Mouse (Mus musculus) macrophage (primary cell): ENCODE measurements around the gene Igdcc3. TPM values are rescaled to one million over a fixed set of nuclear protein-coding genes. Genes with fewer than 3 reads are reported as not detected.
"Not testable (repeated sequence)": the region's sequence is repeated elsewhere in the genome, so short reads cannot be mapped to it uniquely, and the experiment has no call there.

Source experiments
- H3K27ac ChIP-seq: fragments of 350-480 bp; formaldehyde crosslinking; 2 replicates; pipeline ENCODE4 v1.9.0; 2021
- H3K36me3 ChIP-seq: fragments of 350-480 bp; formaldehyde crosslinking; 2 replicates; pipeline ENCODE4 v1.9.0; 2021; ENCODE audit errors: inconsistent target
- H3K4me3 ChIP-seq: fragments of 350-480 bp; formaldehyde crosslinking; 2 replicates; pipeline ENCODE4 v1.9.0; 2021; ENCODE audit errors: inconsistent target
- H3K79me2 ChIP-seq: fragments of 350-480 bp; formaldehyde crosslinking; 2 replicates; pipeline ENCODE4 v1.9.0; 2021; ENCODE audit errors: inconsistent target
- WGBS: methylation state at CpG from one replicate; pipeline ENCODE4 v1.1.7; 2026; ENCODE audit warnings: inconsistent platforms; ENCODE audit not compliant: missing documents; 5-methylcytosine and 5-hydroxymethylcytosine counted together
- polyA plus RNA-seq: library from polyadenylated mRNA; stranded (reverse); fragments of 250-400 nt; gene quantifications from 3 replicates; pipeline ENCODE4 v1.2.4, GENCODE M21; 2018; ENCODE audit warnings: inconsistent platforms

Gene Igdcc3
- polyA plus RNA-seq, 1 experiment from 2014 or later, result not detected

DNA sequence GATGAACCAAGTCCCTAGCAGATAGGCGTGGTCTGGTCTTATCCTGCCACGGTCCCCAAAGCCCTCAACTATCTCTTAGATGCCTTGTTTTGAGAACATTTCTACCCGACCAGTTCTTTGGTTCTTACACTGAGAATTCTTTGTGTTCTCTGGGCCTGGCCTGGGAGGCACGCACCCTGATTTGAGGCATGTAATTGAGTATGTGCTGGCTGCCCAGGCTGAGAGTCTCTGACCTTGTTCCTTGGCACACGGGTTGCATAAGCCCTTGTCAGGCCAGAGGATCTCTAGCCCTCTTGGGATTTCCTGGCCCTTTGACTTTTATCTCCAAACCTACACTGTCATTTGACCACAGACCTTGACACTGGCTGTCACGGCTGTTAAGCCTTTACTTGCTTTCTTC, 76.7 kb downstream of the Igdcc3 start:
- Histone ChIP-seq H3K27ac (no peak overlapping the region), H3K36me3 (no peaks in the 10 kb centered on the region), H3K4me3 (no peak overlapping the region), H3K79me2 (no peaks in the 10 kb centered on the region)
- 55% methylated on average over 6 of the region's 6 CpGs for WGBS

DNA sequence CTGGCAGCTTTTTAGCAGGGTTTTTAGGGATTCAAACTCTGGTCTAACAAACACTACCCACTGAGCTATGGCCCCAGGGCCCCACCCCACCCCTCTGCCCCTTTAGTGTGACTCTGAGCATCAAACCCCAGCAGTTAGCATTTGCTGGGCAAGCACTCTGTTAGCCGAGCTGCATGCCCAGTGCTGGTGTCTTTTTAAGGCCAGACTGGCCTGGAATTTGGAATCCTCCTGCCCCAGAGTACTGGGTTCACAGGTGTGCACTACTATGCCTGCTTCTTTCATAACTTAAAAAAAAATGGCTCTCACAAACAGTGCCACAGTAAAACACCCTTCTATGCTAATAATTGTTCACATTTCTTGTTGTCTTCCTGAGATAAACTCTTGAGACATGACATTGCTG, 77.9 kb downstream of the Igdcc3 start:
- WGBS, result 94% methylated on average over 1 of the region's 1 CpGs
- Histone ChIP-seq H3K79me2 (no peaks in the 10 kb centered on the region), H3K27ac (no peak overlapping the region), H3K36me3 (no peaks in the 10 kb centered on the region), H3K4me3 (no peak overlapping the region)

- WGBS, result 54% methylated on average over 2 of the region's 3 CpGs
- not testable (repeated sequence) for H3K36me3 ChIP-seq, H3K79me2 ChIP-seq, H3K27ac ChIP-seq, H3K4me3 ChIP-seq
Measured at GRCm38 (mm10) chr9:65220398-65220797, 79.4 kb downstream of the Igdcc3 start.

- no peak overlapping the region for H3K27ac ChIP-seq
- H3K36me3 ChIP-seq, result no peaks in the 10 kb centered on the region
- H3K4me3 ChIP-seq, result no peak overlapping the region
- 93% methylated on average over 6 of the region's 6 CpGs for WGBS
- no peaks in the 10 kb centered on the region for H3K79me2 ChIP-seq
Measured at GRCm38 (mm10) chr9:65223927-65224326, 82.9 kb downstream of the Igdcc3 start.

- 67% methylated on average over 4 of the region's 4 CpGs for WGBS
- no peaks in the 10 kb centered on the region for H3K36me3 ChIP-seq
- no peak overlapping the region for H3K27ac ChIP-seq
- H3K79me2 ChIP-seq, result no peaks in the 10 kb centered on the region
- no peak overlapping the region for H3K4me3 ChIP-seq
Measured at GRCm38 (mm10) chr9:65225795-65226194, 84.8 kb downstream of the Igdcc3 start.

DNA sequence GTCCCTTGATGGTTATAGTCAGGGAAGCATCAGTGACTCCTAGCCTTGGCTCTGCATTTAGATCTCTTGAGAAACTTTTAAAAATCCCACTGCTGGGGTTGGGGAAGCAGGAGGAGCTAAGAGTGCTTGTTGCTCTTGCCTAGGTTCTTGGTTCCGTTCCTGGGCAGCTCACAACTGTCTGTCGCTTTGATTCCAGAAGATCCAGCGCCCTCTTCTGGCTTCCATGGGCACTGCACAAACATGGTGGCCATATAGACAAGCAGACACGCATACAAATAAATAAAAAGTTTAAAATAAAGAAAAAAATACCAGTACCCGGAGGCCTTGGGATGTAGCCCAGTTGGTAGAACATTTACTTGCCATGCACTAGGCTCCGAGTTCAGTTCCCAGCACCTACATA, 89.3 kb downstream of the Igdcc3 start:
- Histone ChIP-seq H3K27ac (no peak overlapping the region), H3K36me3 (no peaks in the 10 kb centered on the region), H3K79me2 (no peaks in the 10 kb centered on the region), H3K4me3 (no peak overlapping the region)
- 83% methylated on average over 6 of the region's 6 CpGs for WGBS

DNA sequence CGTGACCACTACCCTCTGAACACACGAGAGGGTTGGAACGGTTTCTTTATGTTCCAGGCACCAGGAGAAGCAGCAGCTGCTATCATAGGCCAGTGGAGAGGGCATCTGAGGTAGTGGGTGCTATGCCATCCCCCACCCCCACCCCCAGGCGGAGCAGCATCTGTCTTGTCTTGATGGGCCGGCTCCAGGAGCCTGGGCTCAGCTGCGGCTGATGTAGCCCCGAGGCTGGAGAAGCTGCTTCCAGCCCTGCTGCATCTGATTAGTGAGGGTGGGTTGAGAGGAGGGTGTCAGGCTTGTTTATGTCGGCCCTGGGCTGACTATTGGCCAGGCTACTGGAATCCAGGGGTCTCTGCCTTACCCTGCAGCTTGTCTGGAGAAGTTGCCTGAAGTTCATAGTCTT, 90.3 kb downstream of the Igdcc3 start:
- Histone ChIP-seq H3K27ac (no peak overlapping the region), H3K79me2 (no peaks in the 10 kb centered on the region), H3K4me3 (no peak overlapping the region), H3K36me3 (no peaks in the 10 kb centered on the region)
- WGBS, result 95% methylated on average over 8 of the region's 8 CpGs

DNA sequence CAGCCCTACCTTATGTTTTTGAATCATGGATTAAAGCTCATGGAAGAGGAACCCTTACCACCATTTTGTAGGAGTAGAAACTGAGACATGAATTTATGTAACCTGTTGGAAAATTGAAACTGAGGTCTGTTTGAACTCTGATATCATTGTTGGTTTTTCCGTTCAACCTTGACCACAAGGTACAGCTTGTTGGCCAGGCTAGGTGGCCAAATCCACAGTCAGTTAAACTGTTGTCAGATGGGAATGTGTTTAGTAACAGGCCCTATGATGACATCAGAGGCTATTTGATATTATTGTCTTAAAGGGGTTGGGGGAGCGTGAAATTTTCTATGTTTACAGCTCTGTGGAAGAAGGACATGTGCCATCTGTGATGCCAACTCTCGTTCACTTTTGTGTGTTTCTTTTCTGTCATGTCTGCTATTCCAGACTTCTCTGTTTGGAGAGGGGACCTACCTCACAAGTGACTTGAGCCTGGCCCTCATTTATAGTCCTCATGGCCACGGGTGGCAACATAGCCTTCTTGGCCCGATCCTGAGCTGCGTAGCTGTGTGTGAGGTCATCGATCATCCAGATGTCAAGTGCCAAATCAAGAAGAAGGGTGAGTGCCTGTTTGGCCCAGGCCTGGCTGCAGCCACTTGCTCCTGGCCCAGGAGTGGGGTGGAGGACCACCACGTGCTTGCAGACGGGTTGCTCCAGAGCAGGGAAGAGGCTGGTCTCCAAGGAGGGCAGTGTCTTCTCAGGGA, 92.4 kb downstream of the Igdcc3 start:
- no peaks in the 10 kb centered on the region for H3K36me3 ChIP-seq
- H3K79me2 ChIP-seq, result no peaks in the 10 kb centered on the region
- 91% methylated on average over 9 of the region's 9 CpGs for WGBS
- H3K27ac ChIP-seq, result no peak overlapping the region
- no peak overlapping the region for H3K4me3 ChIP-seq

GRCm38 (mm10) chr9:65234734-65235133, 93.7 kb downstream of the Igdcc3 start:
- WGBS, result 95% methylated on average over 3 of the region's 3 CpGs
- H3K27ac ChIP-seq, result no peak overlapping the region
- H3K36me3 ChIP-seq, result no peaks in the 10 kb centered on the region
- no peaks in the 10 kb centered on the region for H3K79me2 ChIP-seq
- H3K4me3 ChIP-seq, result no peak overlapping the region

Other genes with a start within 250 kb of the Igdcc3 start
- not detected in 3 replicates for gene Slc24a1, start 189.6 kb upstream of the Igdcc3 start, polyA plus RNA-seq
- 20.4 to 29.8 TPM (median 29.2 TPM) in 3 replicates for gene Ints14, start 180.3 kb upstream of the Igdcc3 start, polyA plus RNA-seq
- gene Hacd3, start 119.5 kb upstream of the Igdcc3 start, polyA plus RNA-seq, result 22.9 to 48.0 TPM (median 31.6 TPM) in 3 replicates
- 55.7 to 65.9 TPM (median 64.1 TPM) in 3 replicates for gene Dpp8, start 108.8 kb upstream of the Igdcc3 start, polyA plus RNA-seq
- 0.07 TPM in 1 of 3 replicates, not detected in the others for gene Igdcc4, start 39.7 kb upstream of the Igdcc3 start, polyA plus RNA-seq
- 2.0 to 3.2 TPM (median 2.1 TPM) in 3 replicates for gene Parp16, start 54.2 kb downstream of the Igdcc3 start, polyA plus RNA-seq
- not detected in 3 replicates for gene Cilp, start 124.0 kb downstream of the Igdcc3 start, polyA plus RNA-seq
- 23.2 to 25.3 TPM (median 25.2 TPM) in 3 replicates for gene Clpx, start 153.1 kb downstream of the Igdcc3 start, polyA plus RNA-seq
- 10.1 to 13.8 TPM (median 10.9 TPM) in 3 replicates for gene Pdcd7, start 204.9 kb downstream of the Igdcc3 start, polyA plus RNA-seq
- not detected in 3 replicates for gene Ubap1l, start 219.9 kb downstream of the Igdcc3 start, polyA plus RNA-seq